In the genomic region with DNA sequence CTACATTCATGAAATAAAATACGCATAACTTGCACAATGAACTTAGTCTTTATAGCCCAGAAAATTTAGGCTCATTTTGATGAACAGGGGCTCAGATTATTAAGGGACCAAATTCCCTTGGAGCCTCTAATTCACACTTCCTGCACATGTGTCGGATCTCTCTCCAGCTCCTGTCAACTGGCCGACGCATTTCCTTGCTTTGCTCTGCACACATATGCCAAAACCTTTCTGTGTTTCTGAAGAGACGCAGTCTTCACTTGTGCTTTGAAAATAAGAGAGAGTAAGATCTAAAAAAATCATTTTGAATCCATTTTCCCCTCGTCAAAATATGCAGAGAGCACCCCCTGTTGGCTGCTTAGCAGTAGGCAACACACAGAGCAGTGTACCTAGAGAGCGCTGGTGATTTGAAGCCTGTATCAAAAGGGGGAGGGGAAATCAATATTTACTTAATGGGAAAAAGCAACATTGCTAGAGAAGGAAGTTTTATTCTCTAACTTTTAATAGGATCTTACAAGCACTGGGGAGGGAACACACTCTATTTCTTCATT, we compare ENCODE assay signal across 8 mouse cellular contexts. TPM values are rescaled to one million over a fixed set of nuclear protein-coding genes. Genes with fewer than 3 reads are reported as not detected.
A peak's percentile ranks its signal among the peaks of the same experiment; 100 is the strongest.
DNase-seq lines count a peak whose midpoint lies in the region; ATAC-seq lines count a peak whose summit lies in the region.

No protein-coding gene starts in this region.

- no peaks in the 10 kb centered on the region for H3K4me1 ChIP-seq in hindbrain, embryonic 10.5 days (replicated peaks)
- peaks cover 6% of the 10 kb centered on the region; the same call in 1 of the 2 replicates for H3K4me1 ChIP-seq in neural tube, embryonic 15.5 days
- H3K4me1 ChIP-seq in heart, embryonic 10.5 days, result no peaks in the 10 kb centered on the region

- no peak overlapping the region for H3K4me3 ChIP-seq in hindbrain, embryonic 10.5 days
- H3K4me3 ChIP-seq in neural tube, embryonic 15.5 days (replicated peaks), result no peak overlapping the region
- no peak overlapping the region for H3K4me3 ChIP-seq in heart, embryonic 10.5 days

- ATAC-seq in neural tube, embryonic 15.5 days (ENCODE audit: low FRiP score), result peak; percentile 68; the same call in 1 of the 2 replicates

- H3K36me3 ChIP-seq in hindbrain, embryonic 10.5 days, result no peaks in the 10 kb centered on the region
- no peaks in the 10 kb centered on the region for H3K36me3 ChIP-seq in neural tube, embryonic 15.5 days
- no peaks in the 10 kb centered on the region for H3K36me3 ChIP-seq in heart, embryonic 10.5 days

- no peak overlapping the region for H3K9ac ChIP-seq in neural tube, embryonic 15.5 days (replicated peaks)

- H3K4me2 ChIP-seq in neural tube, embryonic 15.5 days, result peak overlapping the region; percentile 42

- DNase-seq in gastrocnemius, postnatal 14 days, result peak; percentile 10
- no peak for DNase-seq in gastrocnemius, postnatal 25 days
- DNase-seq in B cell, adult 2 months, result peak; percentile 28 to 31
- peak; percentile 23 to 49 for DNase-seq in cerebellum, postnatal 4 days (ENCODE audit: low spot score in 2 of 2)
- DNase-seq in hindbrain, embryonic 10.5 days (ENCODE audit: low spot score), result peak; percentile 40
- DNase-seq in left cerebral cortex, postnatal 4 days, result peak; percentile 63
- DNase-seq in heart, embryonic 10.5 days (ENCODE audit: low spot score), result no peak

- 52% methylated on average over 7 of the region's 7 CpGs for WGBS in hindbrain, embryonic 10.5 days
- WGBS in neural tube, embryonic 15.5 days, result 39% methylated on average over 7 of the region's 7 CpGs
- WGBS in heart, embryonic 10.5 days, result 46% methylated on average over 7 of the region's 7 CpGs

- intact Hi-C loops in gastrocnemius, postnatal 14 days (cut with DNase I; ENCODE audit: low total_unique reads), result no loop called here
- intact Hi-C loops in left cerebral cortex, postnatal 4 days (cut with DNase I), result loop anchor here (5.0 kb wide), 2 partner anchors 576 to 641 kb away; no protein-coding TSS in a partner anchor

- no peaks in the 10 kb centered on the region for H3K9me3 ChIP-seq in hindbrain, embryonic 10.5 days
- H3K9me3 ChIP-seq in neural tube, embryonic 15.5 days (replicated peaks), result no peaks in the 10 kb centered on the region
- H3K9me3 ChIP-seq in heart, embryonic 10.5 days, result no peaks in the 10 kb centered on the region

- no peak overlapping the region for H3K27ac ChIP-seq in hindbrain, embryonic 10.5 days
- no peak overlapping the region for H3K27ac ChIP-seq in neural tube, embryonic 15.5 days (replicated peaks)
- H3K27ac ChIP-seq in heart, embryonic 10.5 days, result no peak overlapping the region

- H3K27me3 ChIP-seq in hindbrain, embryonic 10.5 days (ENCODE audit: insufficient read depth, poor library complexity, severe bottlenecking), result no peaks in the 10 kb centered on the region
- H3K27me3 ChIP-seq in neural tube, embryonic 15.5 days (replicated peaks), result no peaks in the 10 kb centered on the region
- H3K27me3 ChIP-seq in heart, embryonic 10.5 days (ENCODE audit: insufficient read depth, poor library complexity, severe bottlenecking), result no peaks in the 10 kb centered on the region

RNA-seq across cellular contexts. Expression of gene Vps41, which starts 18.5 kb away (rescaled TPM):
- total RNA-seq in gastrocnemius, postnatal 14 days (2021), result 10 to 100 TPM; 30.8 to 33.8 TPM
- total RNA-seq in gastrocnemius, postnatal 25 days (2021), result 10 to 100 TPM; 33.0 to 34.5 TPM
- polyA plus RNA-seq in hindbrain, embryonic 10.5 days (2016; fragmentation: Nextera tagmentation; extraction: Ambion mirVana), result 70.9 and 74.1 TPM in 2 replicates
- 100 to 1,000 TPM; 119 to 124 TPM for total RNA-seq in left cerebral cortex, postnatal 4 days (2021)
- polyA plus RNA-seq in neural tube, embryonic 15.5 days (2015; fragmentation: Nextera tagmentation; extraction: Ambion mirVana), result 103 and 104 TPM in 2 replicates
- 53.5 and 55.1 TPM in 2 replicates for polyA plus RNA-seq in heart, embryonic 10.5 days (2016; fragmentation: Nextera tagmentation; extraction: Ambion mirVana)

Comparison
In these comparisons a context has a peak if more than half of its experiments do, and no peak if none do; other contexts are left out.
1. DNase-seq: peak in gastrocnemius, postnatal 14 days (single experiment), B cell, adult 2 months (2 of 2), cerebellum, postnatal 4 days (2 of 2), hindbrain, embryonic 10.5 days (single experiment) and left cerebral cortex, postnatal 4 days (single experiment); none in gastrocnemius, postnatal 25 days (single experiment) and heart, embryonic 10.5 days (single experiment).